Comparison of ENCODE assay signal across 9 mouse cellular contexts in genomic region chr1:167066933-167067341, GRCm38 (mm10).
DNase-seq lines count a peak whose midpoint lies in the region; ATAC-seq and TF ChIP-seq lines count a peak whose summit lies in the region.
"Had no signal": no experiment of that assay in that cellular context is flagged by ENCODE, and none has a peak within 500 bp of the region (broad histone marks: within the 10 kb centered on the region; RNA-seq: fewer than 3 reads in every experiment).

No protein-coding gene starts in this region.

- no peak for TF ChIP-seq CTCF in intestine, postnatal 0 days (IDR thresholded peaks at IDR 0.05; ENCODE audit: low read depth)

- DNase-seq in cerebellum, adult 8-10 months, result peak; percentile 61
- peak; percentile 10 for DNase-seq in skeletal muscle tissue, adult 2 months (ENCODE audit: low read depth, low spot score)
- DNase-seq in B cell, adult 2 months, result no peak
- DNase-seq: right cerebral cortex, postnatal 25 days had no signal

- H3K9me3 ChIP-seq in megakaryocyte, embryonic 14.5 days, result no peaks in the 10 kb centered on the region
- no peaks in the 10 kb centered on the region for H3K9me3 ChIP-seq in hindbrain, embryonic 15.5 days
- H3K9me3 ChIP-seq in intestine, postnatal 0 days (ENCODE audit: control insufficient read depth), result no peaks in the 10 kb centered on the region
- H3K9me3 ChIP-seq: embryonic facial prominence, embryonic 13.5 days had no signal

- H3K9ac ChIP-seq in hindbrain, embryonic 15.5 days, result no peak overlapping the region
- no peak overlapping the region for H3K9ac ChIP-seq in intestine, postnatal 0 days (ENCODE audit: low read depth, low read length)
- H3K9ac ChIP-seq: embryonic facial prominence, embryonic 13.5 days had no signal

- H3K27me3 ChIP-seq in megakaryocyte, embryonic 14.5 days (replicated peaks), result peaks cover 2% of the 10 kb centered on the region
- H3K27me3 ChIP-seq in hindbrain, embryonic 15.5 days, result no peaks in the 10 kb centered on the region
- no peaks in the 10 kb centered on the region for H3K27me3 ChIP-seq in intestine, postnatal 0 days (replicated peaks; ENCODE audit: control insufficient read depth, insufficient read depth, low read length)
- H3K27me3 ChIP-seq: embryonic facial prominence, embryonic 13.5 days had no signal

- H3K4me3 ChIP-seq in megakaryocyte, embryonic 14.5 days (replicated peaks), result peak overlapping the region; percentile 42
- H3K4me3 ChIP-seq in hindbrain, embryonic 15.5 days, result no peak overlapping the region
- no peak overlapping the region for H3K4me3 ChIP-seq in intestine, postnatal 0 days (ENCODE audit: low read depth, low read length)
- H3K4me3 ChIP-seq: embryonic facial prominence, embryonic 13.5 days had no signal

- H3K36me3 ChIP-seq in megakaryocyte, embryonic 14.5 days (replicated peaks; ENCODE audit: low read length), result no peaks in the 10 kb centered on the region
- H3K36me3 ChIP-seq in hindbrain, embryonic 15.5 days, result no peaks in the 10 kb centered on the region
- no peaks in the 10 kb centered on the region for H3K36me3 ChIP-seq in intestine, postnatal 0 days (ENCODE audit: control insufficient read depth, insufficient read depth)
- H3K36me3 ChIP-seq: embryonic facial prominence, embryonic 13.5 days had no signal

- ATAC-seq in megakaryocyte, adult 5-6 weeks (ENCODE audit: poor library complexity, severe bottlenecking), result no peak
- peak; percentile 82 for ATAC-seq in hindbrain, embryonic 15.5 days (ENCODE audit: low FRiP score, low read depth)
- ATAC-seq in intestine, postnatal 0 days, result no peak

- no peaks in the 10 kb centered on the region for H3K4me1 ChIP-seq in megakaryocyte, embryonic 14.5 days
- peaks cover 51% of the 10 kb centered on the region for H3K4me1 ChIP-seq in hindbrain, embryonic 15.5 days (replicated peaks)
- no peaks in the 10 kb centered on the region for H3K4me1 ChIP-seq in intestine, postnatal 0 days (replicated peaks; ENCODE audit: control insufficient read depth, insufficient read depth, low read length)

- WGBS in hindbrain, embryonic 15.5 days, result 43% methylated on average over 9 of the region's 9 CpGs
- WGBS in intestine, postnatal 0 days, result 71% methylated on average over 9 of the region's 9 CpGs

- H3K4me2 ChIP-seq in hindbrain, embryonic 15.5 days, result no peak overlapping the region
- no peak overlapping the region for H3K4me2 ChIP-seq in intestine, postnatal 0 days (replicated peaks; ENCODE audit: low read depth)
- H3K4me2 ChIP-seq: embryonic facial prominence, embryonic 13.5 days had no signal

- H3K27ac ChIP-seq in hindbrain, embryonic 15.5 days (replicated peaks), result peak overlapping the region; percentile 24; the same call in 1 of the 2 replicates
- no peak overlapping the region for H3K27ac ChIP-seq in intestine, postnatal 0 days (ENCODE audit: low read depth, low read length)
- H3K27ac ChIP-seq: embryonic facial prominence, embryonic 13.5 days had no signal

Comparison
In these comparisons a context has a peak if more than half of its experiments do, and no peak if none do; other contexts are left out.
1. DNase-seq: peak in cerebellum, adult 8-10 months (single experiment) and skeletal muscle tissue, adult 2 months (single experiment); none in B cell, adult 2 months (0 of 2).